Mouse (Mus musculus) layer of hippocampus, adult 2 months (tissue): ENCODE results near the gene Emc10. TPM values are rescaled to one million over a fixed set of nuclear protein-coding genes. Genes with fewer than 3 reads are reported as not detected.

Experiments used
- DNase-seq, 2 experiments: peaks; one replicate each; pipeline ENCODE4 v3.0.0; 2022; ENCODE audit warnings: low spot score in 2 of 2
- H3K27ac ChIP-seq: fragments of 200-600 bp; 2 replicates; pipeline ENCODE4 v1.8.1; 2022
- H3K4me3 ChIP-seq: fragments of 200-600 bp; 2 replicates; pipeline ENCODE4 v1.8.1; 2022; ENCODE audit warnings: mild to moderate bottlenecking
- CTCF ChIP-seq: fragments of 200-600 bp; conservative IDR thresholded peaks from 2 replicates; pipeline ENCODE4 v1.8.1; 2022; ENCODE audit warnings: antibody characterized with exemption, mild to moderate bottlenecking, moderate library complexity
- total RNA-seq, 2 experiments: library from RNA; stranded (reverse); gene quantifications; 2 replicates each; pipeline ENCODE4 v1.2.3; 2021

The Emc10 gene
- total RNA-seq, 2 experiments from 2014 or later, result 210 to 220 TPM

GRCm38 (mm10) chr7:44520990-44521389 lies 24.7 kb upstream of the Emc10 start:
- no peak overlapping the region for H3K27ac ChIP-seq
- no peak overlapping the region for H3K4me3 ChIP-seq
- DNase-seq, result no peak
- no peak for TF ChIP-seq CTCF

GRCm38 (mm10) chr7:44519240-44519913 lies 23.0 kb upstream of the Emc10 start:
- no peak overlapping the region for H3K27ac ChIP-seq
- DNase-seq, result no peak
- peak; percentile 57 for TF ChIP-seq CTCF
- H3K4me3 ChIP-seq, result no peak overlapping the region

DNA sequence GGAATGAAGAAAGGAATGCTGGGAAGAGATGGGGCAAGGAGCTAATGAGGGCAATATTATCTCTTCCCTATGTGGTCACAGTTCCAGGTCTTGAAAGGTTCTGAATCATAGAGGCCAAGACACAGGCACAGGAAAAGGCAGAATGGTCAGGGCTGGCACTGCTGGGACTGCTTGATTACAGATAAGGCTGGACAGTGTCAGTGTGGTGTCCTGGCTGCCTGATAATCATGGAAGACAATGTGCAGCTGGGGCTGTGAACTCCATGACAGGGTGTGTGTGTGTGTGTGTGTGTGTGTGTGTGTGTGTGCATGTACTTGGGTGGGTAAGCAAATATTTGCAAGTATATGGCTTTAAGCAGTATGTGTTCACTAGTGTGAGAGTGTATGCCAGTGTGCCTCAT lies 11.2 kb upstream of the Emc10 start:
- H3K27ac ChIP-seq, result no peak overlapping the region
- H3K4me3 ChIP-seq, result no peak overlapping the region
- TF ChIP-seq CTCF, result no peak
- no peak for DNase-seq

DNA sequence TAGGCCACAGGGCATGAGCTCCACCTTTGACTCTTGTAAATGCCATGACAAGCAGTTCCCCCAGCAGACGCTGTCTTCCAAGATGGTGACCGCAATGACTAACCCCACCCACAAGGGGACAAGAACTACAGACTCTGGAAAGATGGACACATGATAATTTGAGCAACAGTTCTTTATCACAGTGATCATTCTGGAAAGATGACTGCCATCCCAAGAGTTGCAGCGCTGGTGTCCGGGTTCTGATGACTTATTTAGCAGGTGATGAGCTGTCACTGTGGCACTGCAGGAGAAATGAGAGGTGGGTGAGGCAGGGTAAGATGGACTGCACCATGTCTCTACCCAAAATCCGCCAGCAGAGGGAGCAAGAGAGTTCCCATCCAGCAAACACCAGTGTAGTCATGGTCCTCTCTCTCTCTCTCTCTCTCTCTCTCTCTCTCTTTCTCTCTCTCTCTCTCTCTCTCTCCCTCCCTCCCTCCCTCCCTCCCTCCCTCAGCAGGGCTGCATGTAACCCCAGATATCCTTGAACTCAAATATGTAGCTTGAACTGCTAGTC lies 5.3 kb upstream of the Emc10 start:
- peak; percentile 67 to 85 for DNase-seq
- H3K4me3 ChIP-seq, result no peak overlapping the region
- H3K27ac ChIP-seq, result no peak overlapping the region
- peak; percentile 76 for TF ChIP-seq CTCF

- no peak for DNase-seq
- no peak overlapping the region for H3K27ac ChIP-seq
- H3K4me3 ChIP-seq, result no peak overlapping the region
- TF ChIP-seq CTCF, result no peak
Measured at GRCm38 (mm10) chr7:44500046-44500445, 3.7 kb upstream of the Emc10 start.

DNA sequence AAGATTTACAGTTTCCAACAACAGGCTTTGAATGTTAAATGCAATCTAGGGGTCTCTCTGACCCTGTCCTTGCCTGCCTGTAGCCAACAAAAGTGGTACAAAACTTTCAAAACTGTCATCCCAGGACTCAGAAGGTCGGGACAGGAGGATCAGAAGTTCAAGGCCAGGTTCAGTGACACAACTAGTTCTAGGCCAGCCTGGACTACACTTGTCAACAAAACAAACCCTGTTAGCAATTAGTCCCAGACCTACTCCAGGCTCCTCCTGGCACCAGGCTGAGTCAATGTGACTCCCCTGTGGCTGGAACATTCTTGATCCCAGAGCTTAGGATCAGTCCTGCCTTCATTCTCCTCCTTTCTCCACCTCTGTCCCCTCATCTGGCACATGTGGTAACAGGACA lies 2.6 kb upstream of the Emc10 start:
- no peak for DNase-seq
- no peak overlapping the region for H3K27ac ChIP-seq
- no peak for TF ChIP-seq CTCF
- H3K4me3 ChIP-seq, result no peak overlapping the region

- no peak for TF ChIP-seq CTCF
- H3K4me3 ChIP-seq, result peak overlapping the region; percentile 73
- DNase-seq, result no peak
- H3K27ac ChIP-seq, result no peak overlapping the region
Measured at GRCm38 (mm10) chr7:44497361-44498055, 1.2 kb upstream of the Emc10 start.

DNA sequence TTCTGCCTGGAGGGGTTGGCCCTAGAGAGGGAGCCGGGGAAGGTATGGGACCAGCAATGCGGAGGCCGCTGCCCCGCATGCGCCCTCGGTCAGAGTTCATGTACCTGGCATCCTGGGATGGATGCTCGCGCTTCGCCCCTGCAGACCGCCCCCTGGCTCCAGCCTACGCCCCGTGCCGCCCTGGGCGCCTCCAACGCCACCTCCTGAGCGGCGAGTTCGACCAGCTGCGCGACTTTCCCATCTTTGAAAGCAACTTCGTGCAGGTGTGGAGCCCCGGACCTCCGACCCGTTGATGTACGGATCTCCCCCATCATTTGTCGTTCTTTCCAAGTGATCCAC lies 411 bp upstream of the Emc10 start:
- DNase-seq, result no peak
- TF ChIP-seq CTCF, result no peak
- peak overlapping the region; percentile 99 for H3K27ac ChIP-seq
- H3K4me3 ChIP-seq, result peak overlapping the region; percentile 73

DNA sequence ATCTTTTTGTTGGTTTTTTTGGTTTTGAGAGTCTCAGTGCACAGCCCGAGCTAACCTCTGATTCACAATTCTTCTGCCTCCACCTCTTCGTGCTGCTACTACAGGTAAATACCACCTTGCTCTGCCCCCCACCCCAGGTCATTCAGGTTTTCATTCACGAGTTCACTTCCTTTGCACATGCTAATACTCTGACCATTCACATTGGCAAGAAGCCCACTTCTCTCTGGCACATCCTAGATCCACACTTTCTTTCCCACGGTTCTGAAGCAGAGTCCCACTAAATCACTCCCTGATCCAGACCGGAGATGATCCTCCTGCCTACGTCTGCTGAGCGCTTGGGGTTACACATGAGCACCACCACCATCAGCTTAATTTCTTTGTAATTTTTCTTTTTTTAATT lies 1.2 kb downstream of the Emc10 start:
- no peak for DNase-seq
- Histone ChIP-seq H3K27ac (peak overlapping the region; percentile 99), H3K4me3 (peak overlapping the region; percentile 73)
- no peak for TF ChIP-seq CTCF

GRCm38 (mm10) chr7:44494681-44495080 lies 1.6 kb downstream of the Emc10 start:
- TF ChIP-seq CTCF, result no peak
- DNase-seq, result no peak
- H3K4me3 ChIP-seq, result no peak overlapping the region; the same call in 1 of the 2 replicates
- H3K27ac ChIP-seq, result no peak overlapping the region

GRCm38 (mm10) chr7:44492166-44492826 lies 4.0 kb downstream of the Emc10 start:
- Histone ChIP-seq H3K4me3 (no peak overlapping the region), H3K27ac (no peak overlapping the region)
- no peak for TF ChIP-seq CTCF
- no peak for DNase-seq

DNA sequence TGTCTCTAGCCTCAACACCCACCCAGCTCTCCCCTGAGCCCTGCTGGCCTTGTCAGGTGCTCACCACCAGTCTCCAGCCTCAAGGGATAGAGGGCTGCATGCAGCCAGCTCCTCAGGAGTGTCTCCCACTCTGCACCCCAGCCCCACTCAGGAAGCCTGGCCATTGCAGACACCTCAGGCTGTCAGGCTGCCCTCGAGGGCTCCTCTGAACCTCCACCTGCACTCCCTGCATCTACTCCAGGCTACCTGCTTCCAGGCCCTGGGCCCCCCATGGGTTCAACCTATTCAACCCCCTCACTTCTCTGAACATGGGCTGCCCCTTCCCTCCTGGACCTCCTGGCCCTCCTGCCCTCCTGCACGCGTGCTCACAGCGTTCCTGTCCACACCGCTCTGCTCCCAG lies 4.9 kb downstream of the Emc10 start:
- Histone ChIP-seq H3K4me3 (no peak overlapping the region), H3K27ac (no peak overlapping the region)
- no peak for DNase-seq
- no peak for TF ChIP-seq CTCF

DNA sequence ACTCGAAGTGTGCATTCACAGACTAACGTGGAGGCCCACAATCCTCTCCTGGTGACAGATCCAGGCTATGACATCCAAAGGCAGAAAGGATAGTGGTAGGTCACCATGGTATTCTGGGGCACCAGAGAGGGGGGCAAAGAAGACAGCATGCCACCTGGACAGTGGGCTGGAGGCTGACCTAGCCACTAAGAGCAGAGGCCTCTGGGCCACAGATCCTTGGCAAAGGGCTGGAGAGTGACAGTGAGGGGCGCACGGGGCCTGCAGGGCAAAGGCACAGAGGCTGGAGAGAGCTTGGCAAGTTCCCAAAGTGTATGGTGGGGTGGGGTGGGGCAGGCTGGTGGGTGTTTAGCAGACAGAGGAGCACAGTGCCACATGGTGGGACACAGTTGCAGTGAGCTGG lies 6.0 kb downstream of the Emc10 start:
- DNase-seq, result no peak
- Histone ChIP-seq H3K27ac (no peak overlapping the region), H3K4me3 (no peak overlapping the region)
- TF ChIP-seq CTCF, result no peak

DNA sequence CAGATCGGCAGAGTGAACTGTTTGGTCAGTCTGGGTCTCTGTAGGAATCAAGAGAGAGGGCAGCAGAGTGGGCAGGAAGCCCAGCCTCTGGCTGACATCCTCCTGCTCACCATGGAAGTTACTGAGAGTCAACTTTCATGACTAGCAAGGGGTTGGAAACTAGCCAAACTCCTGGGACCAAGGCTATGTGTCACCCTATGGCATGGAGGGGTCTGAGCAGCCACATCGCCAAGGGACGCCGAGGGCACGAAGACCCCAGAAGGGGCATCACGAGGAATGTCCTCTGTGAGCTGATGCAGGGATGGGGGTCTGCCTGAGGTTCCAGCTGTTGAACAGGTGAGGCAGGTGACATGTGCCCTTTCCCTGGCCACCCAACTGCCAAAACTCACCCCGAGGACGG lies 7.8 kb downstream of the Emc10 start:
- DNase-seq, result no peak
- no peak for TF ChIP-seq CTCF
- Histone ChIP-seq H3K27ac (no peak overlapping the region), H3K4me3 (no peak overlapping the region)
